Mouse (Mus musculus) CH12.LX (cell line): ENCODE data around the gene Pomt2. TPM values are rescaled to one million over a fixed set of nuclear protein-coding genes. Genes with fewer than 3 reads are reported as not detected.

Experiments used
- DNase-seq: peaks from one replicate; pipeline ENCODE4 v3.0.0-alpha.2; 2013; ENCODE audit errors: extremely low read depth
- H3K27ac ChIP-seq: 2 replicates; pipeline ENCODE4 v1.5.1; 2012; ENCODE audit warnings: low read depth, mild to moderate bottlenecking, control low read depth, moderate library complexity; ENCODE audit not compliant: insufficient read depth
- H3K27me3 ChIP-seq: replicated peaks from 2 replicates; pipeline ENCODE3; 2012; ENCODE audit warnings: inconsistent platforms
- H3K36me3 ChIP-seq, 2 experiments: replicated peaks in 1 of 2; 2 replicates each; pipeline versions ENCODE3 to v1.6.1; 2012; ENCODE audit warnings: inconsistent platforms in 1 of 2, low read length in 1 of 2, mild to moderate bottlenecking in 1 of 2, mixed read lengths in 1 of 2, moderate library complexity in 1 of 2; ENCODE audit not compliant: control insufficient read depth in 1 of 2, insufficient read depth in 1 of 2
- H3K4me1 ChIP-seq, 2 experiments: 2 replicates each; pipeline ENCODE4 v1.6.1; 2012; ENCODE audit warnings: inconsistent platforms in 1 of 2, moderate library complexity in 1 of 2; ENCODE audit not compliant: insufficient read depth in 2 of 2, control insufficient read depth in 1 of 2
- H3K4me2 ChIP-seq: 2 replicates; pipeline ENCODE4 v1.6.1; 2012; ENCODE audit warnings: low read depth, mild to moderate bottlenecking, control low read depth; ENCODE audit not compliant: poor library complexity, insufficient read depth, severe bottlenecking
- H3K4me3 ChIP-seq, 3 experiments: fragments of 150-350 bp in 1 of 3; sonication (generic) in 1 of 3; replicated peaks in 1 of 3; 2 replicates each; pipeline versions ENCODE3 to v1.5.1; 2011 to 2012; ENCODE audit warnings: low read depth in 2 of 3, low read length in 2 of 3, mild to moderate bottlenecking in 2 of 3, moderate library complexity in 2 of 3, control low read depth in 1 of 3, improper control_type of control experiment in 1 of 3, inconsistent platforms in 1 of 3, mixed read lengths in 1 of 3; ENCODE audit not compliant: poor library complexity in 1 of 3
- H3K79me2 ChIP-seq: replicated peaks from 2 replicates; pipeline ENCODE4 v1.6.1; 2012; ENCODE audit warnings: mild to moderate bottlenecking, moderate library complexity; ENCODE audit not compliant: control insufficient read depth, poor library complexity, insufficient read depth, severe bottlenecking; ENCODE audit errors: extremely low read depth
- H3K9ac ChIP-seq: 2 replicates; pipeline ENCODE4 v1.6.1; 2012; ENCODE audit warnings: low read depth, mild to moderate bottlenecking, control low read depth, moderate library complexity; ENCODE audit not compliant: insufficient read depth
- H3K9me3 ChIP-seq: replicated peaks from 2 replicates; pipeline ENCODE3; 2012; ENCODE audit warnings: low read length, inconsistent platforms, mixed read lengths
- CHD1 ChIP-seq: IDR thresholded peaks from 2 replicates; pipeline ENCODE4 v1.6.1; 2012; ENCODE audit warnings: low read depth, low read length, improper control_type of control experiment, inconsistent platforms
- CHD2 ChIP-seq: IDR thresholded peaks from 2 replicates; pipeline ENCODE4 v1.6.1; 2011; ENCODE audit warnings: low read length, improper control_type of control experiment
- CTCF ChIP-seq, 2 experiments: IDR thresholded peaks in 1 of 2; conservative IDR thresholded peaks in 1 of 2; 2 replicates each; pipeline ENCODE4 v1.5.1; 2011 to 2012; ENCODE audit warnings: low read depth in 2 of 2, low read length in 2 of 2, improper control_type of control experiment in 1 of 2, inconsistent platforms in 1 of 2, mild to moderate bottlenecking in 1 of 2, moderate library complexity in 1 of 2
- E2F4 ChIP-seq: IDR thresholded peaks from 2 replicates; pipeline ENCODE4 v1.6.1; 2011; ENCODE audit warnings: low read depth, low read length, improper control_type of control experiment; ENCODE audit not compliant: insufficient replicate concordance
- EP300 ChIP-seq: IDR thresholded peaks from 2 replicates; pipeline ENCODE4 v1.6.1; 2011; ENCODE audit warnings: low read length, improper control_type of control experiment
- ETS1 ChIP-seq: conservative IDR thresholded peaks from 2 replicates; pipeline ENCODE4 v1.6.1; 2012; ENCODE audit warnings: low read depth, mild to moderate bottlenecking, inconsistent platforms, low read length, improper control_type of control experiment, moderate library complexity
- HCFC1 ChIP-seq: IDR thresholded peaks from 2 replicates; pipeline ENCODE4 v1.6.1; 2012; ENCODE audit warnings: low read depth, mild to moderate bottlenecking, inconsistent platforms, low read length, improper control_type of control experiment
- IRF4 ChIP-seq: IDR thresholded peaks from 2 replicates; pipeline ENCODE4 v1.6.1; 2014; ENCODE audit warnings: low read depth, mild to moderate bottlenecking, inconsistent platforms, low read length, improper control_type of control experiment
- JUND ChIP-seq: conservative IDR thresholded peaks from 2 replicates; pipeline ENCODE4 v1.6.1; 2011; ENCODE audit warnings: low read depth, low read length, improper control_type of control experiment
- KAT2A ChIP-seq: IDR thresholded peaks from 2 replicates; pipeline ENCODE4 v1.6.1; 2012; ENCODE audit warnings: low read length, improper control_type of control experiment, inconsistent platforms; ENCODE audit not compliant: insufficient replicate concordance
- MAZ ChIP-seq: IDR thresholded peaks from 2 replicates; pipeline ENCODE4 v1.6.1; 2012; ENCODE audit warnings: low read depth, mild to moderate bottlenecking, inconsistent platforms, low read length, improper control_type of control experiment, moderate library complexity
- MEF2A ChIP-seq: IDR thresholded peaks from 2 replicates; pipeline ENCODE4 v1.6.1; 2014; ENCODE audit warnings: low read depth, mild to moderate bottlenecking, inconsistent platforms, low read length, improper control_type of control experiment, borderline replicate concordance
- MYC ChIP-seq: IDR thresholded peaks from 2 replicates; pipeline ENCODE4 v1.6.1; 2011; ENCODE audit warnings: low read depth, mild to moderate bottlenecking, improper control_type of control experiment, low read length
- NRF1 ChIP-seq: IDR thresholded peaks from 2 replicates; pipeline ENCODE4 v1.6.1; 2014; ENCODE audit warnings: low read depth, mild to moderate bottlenecking, inconsistent platforms, low read length, improper control_type of control experiment, moderate library complexity
- PAX5 ChIP-seq: IDR thresholded peaks from 2 replicates; pipeline ENCODE4 v1.6.1; 2012; ENCODE audit warnings: low read length, inconsistent platforms, mixed read lengths
- POLR2A ChIP-seq: IDR thresholded peaks from 2 replicates; pipeline ENCODE4 v1.6.1; 2011; ENCODE audit warnings: low read depth, mild to moderate bottlenecking, improper control_type of control experiment, low read length
- POLR2AphosphoS2 ChIP-seq: IDR thresholded peaks from 2 replicates; pipeline ENCODE4 v1.6.1; 2011; ENCODE audit warnings: low read depth, low read length, improper control_type of control experiment
- RAD21 ChIP-seq: IDR thresholded peaks from 2 replicates; pipeline ENCODE4 v1.6.1; 2011; ENCODE audit warnings: low read depth, mild to moderate bottlenecking, low read length, improper control_type of control experiment, moderate library complexity
- RCOR1 ChIP-seq: conservative IDR thresholded peaks from 2 replicates; pipeline ENCODE4 v1.6.1; 2012; ENCODE audit warnings: low read depth, mild to moderate bottlenecking, inconsistent platforms, low read length, improper control_type of control experiment
- SMC3 ChIP-seq: IDR thresholded peaks from 2 replicates; pipeline ENCODE4 v1.6.1; 2011; ENCODE audit warnings: low read depth, low read length, improper control_type of control experiment
- UBTF ChIP-seq: IDR thresholded peaks from 2 replicates; pipeline ENCODE4 v1.6.1; 2012; ENCODE audit warnings: low read depth, mild to moderate bottlenecking, inconsistent platforms, low read length, improper control_type of control experiment, moderate library complexity
- USF1 ChIP-seq: IDR thresholded peaks from 2 replicates; pipeline ENCODE4 v1.6.1; 2014; ENCODE audit warnings: low read depth, mild to moderate bottlenecking, inconsistent platforms, low read length, improper control_type of control experiment
- USF2 ChIP-seq: conservative IDR thresholded peaks from 2 replicates; pipeline ENCODE4 v1.6.1; 2011; ENCODE audit warnings: low read depth, low read length, improper control_type of control experiment
- ZC3H11A ChIP-seq: IDR thresholded peaks from 2 replicates; pipeline ENCODE4 v1.6.1; 2012; ENCODE audit warnings: low read depth, mild to moderate bottlenecking, inconsistent platforms, low read length, improper control_type of control experiment
- ZKSCAN1 ChIP-seq: IDR thresholded peaks from 2 replicates; pipeline ENCODE4 v1.6.1; 2012; ENCODE audit warnings: low read depth, inconsistent platforms, low read length, improper control_type of control experiment, borderline replicate concordance
- ZMIZ1 ChIP-seq: IDR thresholded peaks from 2 replicates; pipeline ENCODE4 v1.6.1; 2012; ENCODE audit warnings: low read depth, mild to moderate bottlenecking, inconsistent platforms, low read length, improper control_type of control experiment
- ZNF384 ChIP-seq: IDR thresholded peaks from 2 replicates; pipeline ENCODE4 v1.6.1; 2012; ENCODE audit warnings: low read depth, low read length, improper control_type of control experiment, inconsistent platforms
- dilution Hi-C: fragments of 300-500 bp; cut with MboI; formaldehyde crosslinking; loops from 2 replicates; pipeline ENCODE4 v1.14.3; 2020; ENCODE audit warnings: low sequenced_read_pairs; ENCODE audit not compliant: extremely low pct_unique_long_range_greater_than_20kb, extremely low pct_ligation_motif_present
- in situ Hi-C: fragments of 300-500 bp; cut with MboI; formaldehyde crosslinking; loops from 3 replicates; pipeline ENCODE4 v1.14.3; 2019; ENCODE audit warnings: low sequenced_read_pairs, low pct_ligation_motif_present, low pct_unique_long_range_greater_than_20kb, mixed read lengths
- polyA plus RNA-seq: library from polyadenylated mRNA; unstranded; fragments of >175 nt; gene quantifications from 2 replicates; pipeline ENCODE4 v1.2.1, GENCODE M21; 2012; ENCODE audit warnings: low read depth; ENCODE audit not compliant: insufficient read length
- total RNA-seq, 2 experiments: library from RNA; depleted of rRNA; stranded (reverse); fragments of 300-350 nt in 1 of 2; fragments of >200 nt in 1 of 2; gene quantifications; 2 replicates each; pipeline ENCODE4 v1.2.3; 2012 to 2014

Pomt2 gene
- total and polyA plus RNA-seq, 3 experiments, result 11.6 to 12.8 (median 11.7) TPM

DNA sequence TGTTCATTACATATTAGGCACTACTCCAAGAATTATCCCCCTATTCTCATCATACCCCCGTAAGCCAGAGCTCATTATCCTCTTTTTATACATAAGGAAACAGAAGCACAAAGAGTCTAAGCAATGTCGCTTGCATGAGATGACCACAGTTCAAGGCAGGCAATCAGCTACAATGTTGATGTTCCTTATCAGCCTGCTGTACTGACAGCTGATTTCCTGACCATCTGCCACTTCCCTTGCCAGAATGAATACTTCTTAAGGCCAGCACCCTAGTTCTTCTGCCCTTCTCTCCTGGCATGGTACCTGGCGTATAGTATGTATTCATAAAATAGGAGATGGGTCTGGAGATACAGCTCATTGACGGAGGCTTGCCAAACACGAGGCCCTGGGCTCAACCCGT, 15.6 kb downstream of the Pomt2 start:
- H3K79me2 ChIP-seq, result no peaks in the 10 kb centered on the region
- in situ Hi-C loops, result no loop called here
- peaks cover 7 to 70% of the 10 kb centered on the region in 2 experiments for H3K36me3 ChIP-seq
- H3K4me1 ChIP-seq, result peaks cover 0 to 11% of the 10 kb centered on the region in 2 experiments; a peak in 2 of 4 replicates
- no peak overlapping the region for H3K27ac ChIP-seq
- no peaks in the 10 kb centered on the region for H3K27me3 ChIP-seq
- no peak for DNase-seq
- H3K4me2 ChIP-seq, result no peak overlapping the region
- H3K9ac ChIP-seq, result no peak overlapping the region
- H3K9me3 ChIP-seq, result no peaks in the 10 kb centered on the region
- no peak overlapping the region for H3K4me3 ChIP-seq
- dilution Hi-C loops, result no loop called here
- TF ChIP-seq RCOR1 (no peak), POLR2AphosphoS2 (no peak), IRF4 (no peak), SMC3 (no peak), EP300 (no peak)

GRCm38 (mm10) chr12:87131619-87132018, 16.1 kb downstream of the Pomt2 start:
- Histone ChIP-seq H3K9ac (no peak overlapping the region), H3K36me3 (peaks cover 10 to 72% of the 10 kb centered on the region in 2 experiments), H3K4me1 (peaks cover 0 to 11% of the 10 kb centered on the region in 2 experiments; a peak in 2 of 4 replicates), H3K4me2 (no peak overlapping the region), H3K27ac (no peak overlapping the region), H3K4me3 (no peak overlapping the region), H3K27me3 (no peaks in the 10 kb centered on the region), H3K9me3 (no peaks in the 10 kb centered on the region), H3K79me2 (no peaks in the 10 kb centered on the region)
- no peak for TF ChIP-seq MEF2A
- TF ChIP-seq CHD2, result no peak
- TF ChIP-seq EP300, result no peak
- peak; percentile 43 for TF ChIP-seq ZC3H11A
- TF ChIP-seq ZMIZ1, result no peak
- no peak for TF ChIP-seq NRF1
- TF ChIP-seq ZKSCAN1, result no peak
- TF ChIP-seq USF1, result no peak
- TF ChIP-seq SMC3, result peak; percentile 81
- no peak for TF ChIP-seq HCFC1
- no peak for TF ChIP-seq UBTF
- TF ChIP-seq USF2, result no peak
- no peak for TF ChIP-seq CHD1
- TF ChIP-seq CTCF (conservative IDR thresholded peaks at IDR 0.05 in 1 of 2, IDR thresholded peaks at IDR 0.05 in 1 of 2; ENCODE audit: low read depth in 2 of 2, low read length in 2 of 2), result peak; percentile 23 to 83; a peak in 3 of 4 replicates
- TF ChIP-seq RAD21, result peak; percentile 75
- no peak for TF ChIP-seq RCOR1
- TF ChIP-seq MAZ, result no peak
- TF ChIP-seq E2F4, result no peak
- TF ChIP-seq ETS1, result no peak
- no peak for TF ChIP-seq POLR2A
- TF ChIP-seq IRF4, result no peak
- TF ChIP-seq KAT2A, result no peak
- TF ChIP-seq ZNF384, result no peak
- no peak for TF ChIP-seq MYC
- no peak for TF ChIP-seq JUND
- TF ChIP-seq PAX5, result no peak
- in situ Hi-C loops (no loop called here), dilution Hi-C loops (no loop called here)
- DNase-seq, result peak; percentile 36
